Mouse (Mus musculus) thymus, postnatal 36 days (tissue): ENCODE data around the gene Itm2b.

Experiments
- DNase-seq, 2 experiments: peaks; one replicate each; pipeline ENCODE4 v3.0.0; 2022; ENCODE audit warnings: mixed read lengths in 2 of 2

Itm2b gene

GRCm38 (mm10) chr14:73394263-73395006, 9.3 kb upstream of the Itm2b start:
- DNase-seq, result no peak

- no peak for DNase-seq
Observed at GRCm38 (mm10) chr14:73391457-73391856, 6.4 kb upstream of the Itm2b start.

- DNase-seq, result no peak
Observed at GRCm38 (mm10) chr14:73390196-73390595, 5.1 kb upstream of the Itm2b start.

- DNase-seq, result peak; percentile 59 to 78
Observed at GRCm38 (mm10) chr14:73389059-73389458, 4.0 kb upstream of the Itm2b start.

- peak in 1 of 2 experiments; percentile 26 for DNase-seq
Observed at GRCm38 (mm10) chr14:73388546-73388945, 3.5 kb upstream of the Itm2b start.

- no peak for DNase-seq
Observed at GRCm38 (mm10) chr14:73386493-73386892, 1.4 kb upstream of the Itm2b start.

GRCm38 (mm10) chr14:73385720-73386374, 758 bp upstream of the Itm2b start:
- DNase-seq, result no peak

- no peak for DNase-seq
Observed at GRCm38 (mm10) chr14:73384546-73384912, 560 bp downstream of the Itm2b start.

- DNase-seq, result no peak
Observed at GRCm38 (mm10) chr14:73383746-73384145, 1.3 kb downstream of the Itm2b start.

- no peak for DNase-seq
Observed at GRCm38 (mm10) chr14:73382699-73383098, 2.4 kb downstream of the Itm2b start.

GRCm38 (mm10) chr14:73381559-73381958, 3.5 kb downstream of the Itm2b start:
- no peak for DNase-seq

- DNase-seq, result no peak
Observed at GRCm38 (mm10) chr14:73377804-73378203, 7.3 kb downstream of the Itm2b start.

GRCm38 (mm10) chr14:73376920-73377319, 8.2 kb downstream of the Itm2b start:
- no peak for DNase-seq

- DNase-seq, result no peak
Observed at GRCm38 (mm10) chr14:73375903-73376302, 9.2 kb downstream of the Itm2b start.

GRCm38 (mm10) chr14:73375445-73375844, 9.6 kb downstream of the Itm2b start:
- no peak for DNase-seq

GRCm38 (mm10) chr14:73374315-73374890, 10.7 kb downstream of the Itm2b start:
- no peak for DNase-seq

- no peak for DNase-seq
Observed at GRCm38 (mm10) chr14:73373606-73374005, 11.5 kb downstream of the Itm2b start.

- no peak for DNase-seq
Observed at GRCm38 (mm10) chr14:73372990-73373389, 12.1 kb downstream of the Itm2b start.

- no peak for DNase-seq
Observed at GRCm38 (mm10) chr14:73371577-73371976, 13.5 kb downstream of the Itm2b start.

- DNase-seq, result no peak
Observed at GRCm38 (mm10) chr14:73370695-73371372, 14.3 kb downstream of the Itm2b start.

- DNase-seq, result no peak
Observed at GRCm38 (mm10) chr14:73370078-73370670, 14.9 kb downstream of the Itm2b start.

- no peak for DNase-seq
Observed at GRCm38 (mm10) chr14:73369634-73370033, 15.5 kb downstream of the Itm2b start.

- no peak for DNase-seq
Observed at GRCm38 (mm10) chr14:73368966-73369365, 16.1 kb downstream of the Itm2b start.
